8 mouse cellular contexts compared by ENCODE assay signal in genomic region chr2:44927482-44927811, GRCm38 (mm10). TPM values are rescaled to one million over a fixed set of nuclear protein-coding genes. Genes with fewer than 3 reads are reported as not detected.
DNase-seq lines count a peak whose midpoint lies in the region; ATAC-seq and TF ChIP-seq lines count a peak whose summit lies in the region.

Gtdc1 (minus strand) TSS chr2:44927657.

- H3K36me3 ChIP-seq in ES-E14 (ENCODE audit: control insufficient read depth, insufficient read depth, low read length, poor library complexity, severe bottlenecking): no peaks in the 10 kb centered on the region
- H3K36me3 ChIP-seq in forebrain, embryonic 14.5 days (ENCODE audit: control insufficient read depth, insufficient read depth, low read length): no peaks in the 10 kb centered on the region
- H3K36me3 ChIP-seq in hindbrain, embryonic 13.5 days: no peaks in the 10 kb centered on the region
- no peaks in the 10 kb centered on the region for H3K36me3 ChIP-seq in liver, embryonic 16.5 days (ENCODE audit: control insufficient read depth, insufficient read depth)

- DNase-seq in cerebellum, adult 2 months: no peak
- no peak for DNase-seq in ES-E14 (ENCODE audit: low read depth, low spot score)
- DNase-seq in forebrain, embryonic 14.5 days (ENCODE audit: low spot score): no peak
- no peak for DNase-seq in embryo, embryonic 9.5 days (ENCODE audit: extremely low spot score)
- DNase-seq in thymus, postnatal 36 days: no peak

- no peak for TF ChIP-seq CTCF in cerebellum, adult 2 months (IDR thresholded peaks at IDR 0.05; ENCODE audit: borderline replicate concordance, insufficient read depth, low read depth, low read length)

- no peak; the same call in 1 of the 2 replicates for ATAC-seq in cerebellum, adult (ENCODE audit: insufficient number of reproducible peaks, low FRiP score, low TSS enrichment)
- no peak for ATAC-seq in forebrain, embryonic 14.5 days
- ATAC-seq in hindbrain, embryonic 13.5 days (ENCODE audit: low FRiP score): peak; percentile 80; the same call in 1 of the 2 replicates
- ATAC-seq in liver, embryonic 16.5 days (ENCODE audit: low read depth): peak; percentile 10; the same call in 1 of the 2 replicates

- H3K9me3 ChIP-seq in ES-E14 (ENCODE audit: control insufficient read depth, insufficient read depth, low read depth, low read length): no peaks in the 10 kb centered on the region
- H3K9me3 ChIP-seq in forebrain, embryonic 14.5 days (replicated peaks; ENCODE audit: control insufficient read depth, low read length): no peaks in the 10 kb centered on the region
- H3K9me3 ChIP-seq in hindbrain, embryonic 13.5 days: no peaks in the 10 kb centered on the region
- H3K9me3 ChIP-seq in liver, embryonic 16.5 days (replicated peaks; ENCODE audit: control insufficient read depth, low read length): no peaks in the 10 kb centered on the region

- H3K4me3 ChIP-seq in cerebellum, adult 2 months (replicated peaks; ENCODE audit: insufficient read depth, low read depth, low read length): peak within 1 kb of the TSS; percentile 82
- peak within 1 kb of the TSS; percentile 96 to 100 for H3K4me3 ChIP-seq in ES-E14 (ENCODE audit: insufficient read depth in 1 of 2, low read depth in 1 of 2, low read length in 2 of 2, poor library complexity in 1 of 2, severe bottlenecking in 1 of 2)
- H3K4me3 ChIP-seq in forebrain, embryonic 14.5 days (ENCODE audit: low read depth, low read length): peak within 1 kb of the TSS; percentile 70
- H3K4me3 ChIP-seq in hindbrain, embryonic 13.5 days: peak within 1 kb of the TSS; percentile 71
- peak within 1 kb of the TSS; percentile 77 for H3K4me3 ChIP-seq in liver, embryonic 16.5 days (ENCODE audit: low read depth, low read length)

- 2% methylated on average over 27 of the region's 27 CpGs for WGBS in cerebellum, adult 2 months
- WGBS in forebrain, embryonic 14.5 days: 0% methylated on average over 23 of the region's 27 CpGs
- under 1% methylated on average over 22 of the region's 27 CpGs for WGBS in hindbrain, embryonic 13.5 days
- WGBS in liver, embryonic 16.5 days (ENCODE audit: insufficient replicate concordance): under 1% methylated on average over 27 of the region's 27 CpGs

- H3K27ac ChIP-seq in cerebellum, adult 2 months (ENCODE audit: insufficient read depth, low read length): peak within 1 kb of the TSS; percentile 73
- peak within 1 kb of the TSS; percentile 93 for H3K27ac ChIP-seq in ES-E14 (ENCODE audit: insufficient read depth, low read depth, low read length, poor library complexity, severe bottlenecking)
- peak within 1 kb of the TSS; percentile 90 for H3K27ac ChIP-seq in forebrain, embryonic 14.5 days (ENCODE audit: low read depth, low read length)
- H3K27ac ChIP-seq in hindbrain, embryonic 13.5 days: peak within 1 kb of the TSS; percentile 95
- peak within 1 kb of the TSS; percentile 90 for H3K27ac ChIP-seq in liver, embryonic 16.5 days (ENCODE audit: low read length)

- H3K9ac ChIP-seq in ES-E14 (ENCODE audit: insufficient read depth, low read depth, low read length, poor library complexity, severe bottlenecking): peak within 1 kb of the TSS; percentile 100
- peak within 1 kb of the TSS; percentile 90 for H3K9ac ChIP-seq in forebrain, embryonic 14.5 days (ENCODE audit: low read length)
- H3K9ac ChIP-seq in hindbrain, embryonic 13.5 days: peak within 1 kb of the TSS; percentile 86
- H3K9ac ChIP-seq in liver, embryonic 16.5 days (ENCODE audit: low read depth, low read length): peak within 1 kb of the TSS; percentile 88

- H3K27me3 ChIP-seq in cerebellum, adult 2 months (ENCODE audit: control insufficient read depth, insufficient read depth, low read length): no peaks in the 10 kb centered on the region
- no peaks in the 10 kb centered on the region for H3K27me3 ChIP-seq in forebrain, embryonic 14.5 days (replicated peaks; ENCODE audit: control insufficient read depth, insufficient read depth, low read length)
- H3K27me3 ChIP-seq in hindbrain, embryonic 13.5 days: 0 out of 2 replicates have a peak, but pooled peaks cover 2% of the 10 kb centered on the region
- H3K27me3 ChIP-seq in liver, embryonic 16.5 days (ENCODE audit: control insufficient read depth, insufficient read depth, low read depth, low read length): no peaks in the 10 kb centered on the region

- no peaks in the 10 kb centered on the region for H3K4me1 ChIP-seq in cerebellum, adult 2 months (ENCODE audit: control insufficient read depth, insufficient read depth, low read length)
- H3K4me1 ChIP-seq in ES-E14 (ENCODE audit: control insufficient read depth in 2 of 2, insufficient read depth in 2 of 2, low read length in 2 of 2, poor library complexity in 1 of 2): peaks cover 0 to 3% of the 10 kb centered on the region in 2 experiments; a peak in 1 of 4 replicates
- 0 out of 2 replicates have a peak, but pooled peaks cover 2% of the 10 kb centered on the region for H3K4me1 ChIP-seq in forebrain, embryonic 14.5 days (ENCODE audit: control insufficient read depth, insufficient read depth, low read length)
- H3K4me1 ChIP-seq in hindbrain, embryonic 13.5 days (replicated peaks): peaks cover 8% of the 10 kb centered on the region
- H3K4me1 ChIP-seq in liver, embryonic 16.5 days (ENCODE audit: control insufficient read depth, low read depth, low read length): peaks cover 6% of the 10 kb centered on the region

- in situ Hi-C loops in ES-E14 (cut with MboI; ENCODE audit: low sequenced_read_pairs in 2 of 2, unreplicated experiment in 2 of 2): no loop called here

- 0 out of 2 replicates have a peak, but pooled peaks have one; percentile 2 for TF ChIP-seq POLR2A in cerebellum, adult 2 months (IDR thresholded peaks at IDR 0.05; ENCODE audit: borderline replicate concordance, insufficient read depth, low read length)

- H3K4me2 ChIP-seq in forebrain, embryonic 14.5 days (ENCODE audit: low read length): peak within 1 kb of the TSS; percentile 83
- H3K4me2 ChIP-seq in hindbrain, embryonic 13.5 days: peak within 1 kb of the TSS; percentile 67
- H3K4me2 ChIP-seq in liver, embryonic 16.5 days (ENCODE audit: low read depth, low read length): peak within 1 kb of the TSS; percentile 92

TF ChIP-seq in ES-E14, 5 proteins besides CTCF, POLR2A, EP300 and RAD21:
- TF ChIP-seq HCFC1 (IDR thresholded peaks at IDR 0.05; ENCODE audit: borderline replicate concordance, insufficient read depth, low read length): no peak
- TF ChIP-seq ZC3H11A (IDR thresholded peaks at IDR 0.05; ENCODE audit: borderline replicate concordance, low read depth, low read length): no peak
- TF ChIP-seq MAFK (IDR thresholded peaks at IDR 0.05; ENCODE audit: insufficient read depth, low read depth, low read length): no peak
- no peak for TF ChIP-seq CHD2 (IDR thresholded peaks at IDR 0.05; ENCODE audit: low read depth, low read length)
- no peak for TF ChIP-seq ZNF384 (IDR thresholded peaks at IDR 0.05; ENCODE audit: low read depth, low read length)

RNA-seq across cellular contexts. Expression of gene Gtdc1, which starts in this region (rescaled TPM):
- polyA plus RNA-seq in cerebellum, adult 2 months (2012; rRNA removed): 23.3 and 24.2 TPM in 2 replicates
- 10.4 and 11.2 TPM in 2 replicates for total RNA-seq in ES-E14 (2012; rRNA removed)
- polyA plus RNA-seq in forebrain, embryonic 14.5 days (2014; fragmentation: Nextera tagmentation; extraction: Ambion mirVana): 20.6 and 32.0 TPM in 2 replicates
- polyA plus RNA-seq in hindbrain, embryonic 13.5 days (2015; fragmentation: Nextera tagmentation; extraction: Ambion mirVana): 19.9 and 21.0 TPM in 2 replicates
- 2.9 and 4.1 TPM in 2 replicates for polyA plus RNA-seq in liver, embryonic 16.5 days (2015; fragmentation: Nextera tagmentation; extraction: Ambion mirVana)

Comparison
In these comparisons a context has a peak if more than half of its experiments do, and no peak if none do; other contexts are left out.
1. ATAC-seq: peak in hindbrain, embryonic 13.5 days (single experiment) and liver, embryonic 16.5 days (single experiment); none in cerebellum, adult (single experiment) and forebrain, embryonic 14.5 days (single experiment).
2. Peak in every context shown above with its lines, with median percentiles within 50 percentile points of each other: H3K27ac ChIP-seq, H3K4me3 ChIP-seq, H3K9ac ChIP-seq and H3K4me2 ChIP-seq.